Mouse (Mus musculus) embryonic fibroblast, embryonic 13.5 days (primary cell): ENCODE measurements around the gene Mdga1.

ENCODE experiments used
- CTCF ChIP-seq: IDR thresholded peaks from 2 replicates; pipeline ENCODE4 v1.5.1; 2011; ENCODE audit warnings: mild to moderate bottlenecking, control low read depth, low read length, moderate library complexity, borderline replicate concordance; ENCODE audit not compliant: insufficient read depth
- POLR2A ChIP-seq: IDR thresholded peaks from 2 replicates; pipeline ENCODE4 v1.6.1; 2011; ENCODE audit warnings: low read depth, mild to moderate bottlenecking, control low read depth, low read length, moderate library complexity

GRCm38 (mm10) chr17:29827602-29828001 is 142.3 kb downstream of the Mdga1 start:
- TF ChIP-seq CTCF (no peak), POLR2A (no peak)
